Comparison of ENCODE assay signal across 7 mouse cellular contexts in the genomic region with DNA sequence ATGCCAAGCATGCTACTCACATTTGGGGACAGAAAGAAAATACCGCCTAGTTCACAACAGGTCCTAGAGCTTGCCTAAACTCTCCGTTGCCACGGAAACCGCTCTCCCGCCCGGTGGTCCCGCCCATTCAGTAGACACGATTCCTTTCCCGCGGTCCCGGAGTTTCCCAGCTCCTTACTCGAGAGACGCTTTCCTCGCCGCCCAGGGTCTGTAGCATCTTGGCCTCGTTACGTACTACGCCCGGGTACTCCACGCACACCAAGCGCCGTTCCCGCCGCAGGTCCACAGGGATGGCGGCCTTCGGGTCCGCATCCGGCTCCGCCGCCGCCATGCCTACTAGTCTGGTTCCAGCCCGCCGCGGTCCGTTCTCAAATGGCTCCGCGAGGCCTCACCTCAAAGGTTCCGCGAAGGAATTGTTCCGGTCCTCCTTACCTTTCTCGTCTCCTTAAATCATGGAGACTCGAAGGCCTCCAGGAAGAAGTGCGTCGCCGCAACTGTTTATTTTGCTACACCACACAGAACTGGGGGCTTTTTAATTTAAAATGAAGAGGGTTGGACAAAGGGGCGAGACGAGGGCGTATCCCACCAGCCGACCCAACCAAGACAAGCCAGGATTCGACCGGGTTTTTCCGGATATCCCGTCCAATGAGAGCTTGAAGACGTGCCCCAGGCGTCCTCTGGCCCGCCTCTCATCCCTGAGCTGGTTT. TPM values are rescaled to one million over a fixed set of nuclear protein-coding genes. Genes with fewer than 3 reads are reported as not detected.
DNase-seq lines count a peak whose midpoint lies in the region; ATAC-seq lines count a peak whose summit lies in the region.

No protein-coding gene starts in this region.

- no peaks in the 10 kb centered on the region for H3K9me3 ChIP-seq in embryonic facial prominence, embryonic 12.5 days
- no peaks in the 10 kb centered on the region for H3K9me3 ChIP-seq in limb, embryonic 11.5 days (ENCODE audit: control insufficient read depth, low read length)
- H3K9me3 ChIP-seq in midbrain, embryonic 14.5 days (ENCODE audit: control insufficient read depth, low read length) = no peaks in the 10 kb centered on the region

- H3K27me3 ChIP-seq in embryonic facial prominence, embryonic 12.5 days = no peaks in the 10 kb centered on the region
- no peaks in the 10 kb centered on the region for H3K27me3 ChIP-seq in limb, embryonic 11.5 days (ENCODE audit: control insufficient read depth, insufficient read depth, low read length)
- H3K27me3 ChIP-seq in midbrain, embryonic 14.5 days (ENCODE audit: control insufficient read depth, insufficient read depth, low read length) = no peaks in the 10 kb centered on the region

- H3K27ac ChIP-seq in embryonic facial prominence, embryonic 12.5 days = peak overlapping the region; percentile 90
- peak overlapping the region; percentile 73 for H3K27ac ChIP-seq in limb, embryonic 11.5 days (replicated peaks; ENCODE audit: low read depth, low read length)
- H3K27ac ChIP-seq in midbrain, embryonic 14.5 days (replicated peaks; ENCODE audit: low read depth, low read length) = peak overlapping the region; percentile 95

- peak overlapping the region; percentile 69 for H3K9ac ChIP-seq in embryonic facial prominence, embryonic 12.5 days
- H3K9ac ChIP-seq in limb, embryonic 11.5 days (ENCODE audit: low read length) = peak overlapping the region; percentile 82
- H3K9ac ChIP-seq in midbrain, embryonic 14.5 days (replicated peaks; ENCODE audit: low read length) = peak overlapping the region; percentile 67

- H3K4me1 ChIP-seq in embryonic facial prominence, embryonic 12.5 days = peaks cover 7% of the 10 kb centered on the region; the same call in 1 of the 2 replicates
- H3K4me1 ChIP-seq in limb, embryonic 11.5 days (ENCODE audit: control insufficient read depth, insufficient read depth, low read length) = peaks cover 3% of the 10 kb centered on the region; the same call in 1 of the 2 replicates
- peaks cover 15% of the 10 kb centered on the region; the same call in 1 of the 2 replicates for H3K4me1 ChIP-seq in midbrain, embryonic 14.5 days (ENCODE audit: control insufficient read depth, insufficient read depth, low read length)

- DNase-seq in adrenal gland, postnatal 25 days = peak; percentile 86
- DNase-seq in heart, adult 11 months = peak; percentile 99
- DNase-seq in kidney, adult 18-20 months = peak; percentile 94
- DNase-seq in limb, embryonic 11.5 days (ENCODE audit: low spot score) = peak; percentile 94
- DNase-seq in midbrain, embryonic 14.5 days = peak; percentile 94
- peak; percentile 71 to 86 for DNase-seq in spleen, adult 18-20 months

- peak overlapping the region; percentile 61 for H3K4me2 ChIP-seq in embryonic facial prominence, embryonic 12.5 days (replicated peaks)
- peak overlapping the region; percentile 53 for H3K4me2 ChIP-seq in limb, embryonic 11.5 days (ENCODE audit: low read depth, severe bottlenecking)
- peak overlapping the region; percentile 72 for H3K4me2 ChIP-seq in midbrain, embryonic 14.5 days (ENCODE audit: low read length)

- ATAC-seq in embryonic facial prominence, embryonic 12.5 days (ENCODE audit: insufficient number of reproducible peaks, insufficient read depth, low FRiP score, low TSS enrichment) = peak; percentile 79
- ATAC-seq in limb, embryonic 11.5 days (ENCODE audit: insufficient number of reproducible peaks, low FRiP score, low TSS enrichment, low read depth) = peak; percentile 77
- peak; percentile 93 for ATAC-seq in midbrain, embryonic 14.5 days (ENCODE audit: low FRiP score, low TSS enrichment)

- H3K36me3 ChIP-seq in embryonic facial prominence, embryonic 12.5 days = peaks cover 30% of the 10 kb centered on the region
- H3K36me3 ChIP-seq in limb, embryonic 11.5 days (ENCODE audit: control insufficient read depth, insufficient read depth, low read length) = peaks cover 5% of the 10 kb centered on the region; the same call in 1 of the 2 replicates
- H3K36me3 ChIP-seq in midbrain, embryonic 14.5 days (ENCODE audit: control insufficient read depth, insufficient read depth, low read length) = peaks cover 18% of the 10 kb centered on the region

- H3K4me3 ChIP-seq in embryonic facial prominence, embryonic 12.5 days = peak overlapping the region; percentile 72
- peak overlapping the region; percentile 81 for H3K4me3 ChIP-seq in limb, embryonic 11.5 days (ENCODE audit: low read depth, low read length)
- peak overlapping the region; percentile 63 for H3K4me3 ChIP-seq in midbrain, embryonic 14.5 days (replicated peaks; ENCODE audit: low read depth, low read length)

- WGBS in embryonic facial prominence, embryonic 12.5 days = under 1% methylated on average over 56 of the region's 56 CpGs
- WGBS in limb, embryonic 11.5 days = under 1% methylated on average over 56 of the region's 56 CpGs
- under 1% methylated on average over 56 of the region's 56 CpGs for WGBS in midbrain, embryonic 14.5 days

RNA-seq across cellular contexts. Expression of a gene that starts 0.8 kb away (rescaled TPM):
- total RNA-seq in adrenal gland, postnatal 25 days (2021) = 22.3 and 24.4 TPM in 2 replicates
- polyA plus RNA-seq in embryonic facial prominence, embryonic 12.5 days (2016; fragmentation: Nextera tagmentation; extraction: Ambion mirVana) = 52.4 and 53.6 TPM in 2 replicates
- 48.6 and 48.9 TPM in 2 replicates for polyA plus RNA-seq in limb, embryonic 11.5 days (2014; fragmentation: Nextera tagmentation; extraction: Ambion mirVana)
- polyA plus RNA-seq in midbrain, embryonic 14.5 days (2014; fragmentation: Nextera tagmentation; extraction: Ambion mirVana) = 30.5 and 31.0 TPM in 2 replicates

RNA-seq across cellular contexts. Expression of a gene that starts 19.6 kb away (rescaled TPM):
- 0.24 TPM in 1 of 2 replicates, not detected in the other for total RNA-seq in adrenal gland, postnatal 25 days (2021)
- polyA plus RNA-seq in embryonic facial prominence, embryonic 12.5 days (2016; fragmentation: Nextera tagmentation; extraction: Ambion mirVana) = not detected in 2 replicates
- not detected in 2 replicates for polyA plus RNA-seq in limb, embryonic 11.5 days (2014; fragmentation: Nextera tagmentation; extraction: Ambion mirVana)
- polyA plus RNA-seq in midbrain, embryonic 14.5 days (2014; fragmentation: Nextera tagmentation; extraction: Ambion mirVana) = not detected in 2 replicates

RNA-seq across cellular contexts. Expression of a gene that starts 39.0 kb away (rescaled TPM):
- not detected in 2 replicates for total RNA-seq in adrenal gland, postnatal 25 days (2021)
- 0.97 and 1.0 TPM in 2 replicates for polyA plus RNA-seq in embryonic facial prominence, embryonic 12.5 days (2016; fragmentation: Nextera tagmentation; extraction: Ambion mirVana)
- polyA plus RNA-seq in limb, embryonic 11.5 days (2014; fragmentation: Nextera tagmentation; extraction: Ambion mirVana) = 0.77 and 2.2 TPM in 2 replicates
- 0.12 TPM in 1 of 2 replicates, not detected in the other for polyA plus RNA-seq in midbrain, embryonic 14.5 days (2014; fragmentation: Nextera tagmentation; extraction: Ambion mirVana)

RNA-seq across cellular contexts. Expression of a gene that starts 58.2 kb away (rescaled TPM):
- total RNA-seq in adrenal gland, postnatal 25 days (2021) = 22.3 and 22.8 TPM in 2 replicates
- polyA plus RNA-seq in embryonic facial prominence, embryonic 12.5 days (2016; fragmentation: Nextera tagmentation; extraction: Ambion mirVana) = 25.3 and 26.4 TPM in 2 replicates
- 23.2 and 23.6 TPM in 2 replicates for polyA plus RNA-seq in limb, embryonic 11.5 days (2014; fragmentation: Nextera tagmentation; extraction: Ambion mirVana)
- polyA plus RNA-seq in midbrain, embryonic 14.5 days (2014; fragmentation: Nextera tagmentation; extraction: Ambion mirVana) = 23.0 and 32.9 TPM in 2 replicates

Comparison
In these comparisons a context has a peak if more than half of its experiments do, and no peak if none do; other contexts are left out.
1. Peak in every context shown above with its lines: DNase-seq, ATAC-seq, H3K4me3 ChIP-seq and H3K27ac ChIP-seq.